Mouse (Mus musculus): ENCODE data around the gene Hdac5.

DNA sequence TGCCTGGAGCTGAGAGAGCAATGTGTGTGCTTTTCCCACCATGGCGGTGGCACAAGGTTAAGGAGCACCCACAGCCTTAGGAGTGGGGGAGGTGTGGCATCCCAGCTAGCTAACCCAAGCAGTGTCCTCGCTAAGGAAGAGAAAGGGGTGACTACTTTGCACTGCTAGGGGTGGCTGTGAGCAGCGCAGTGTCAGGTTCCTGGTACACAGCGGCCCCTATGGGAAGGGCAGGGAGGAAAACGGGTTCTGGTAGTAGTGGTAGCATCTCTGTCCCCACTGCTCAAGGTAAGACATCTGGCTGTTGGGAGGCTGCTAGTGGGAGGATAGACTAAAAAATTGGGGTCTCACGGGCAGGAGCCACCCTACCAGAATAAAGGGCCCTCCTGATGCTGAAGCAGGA, 31.7 kb downstream of the Hdac5 start:
- TF ChIP-seq POLR2A (IDR thresholded peaks at IDR 0.05; ENCODE audit: extremely low read depth, insufficient read depth, low read length), result no peak
- TF ChIP-seq CTCF (IDR thresholded peaks at IDR 0.05; ENCODE audit: extremely low read depth, insufficient read depth, low read length), result no peak
